Mouse (Mus musculus): ENCODE results near the gene Tecpr2. TPM values are rescaled to one million over a fixed set of nuclear protein-coding genes. Genes with fewer than 3 reads are reported as not detected.

Tecpr2 gene
- 3.4 TPM for polyA plus RNA-seq (2017; shearing (Covaris generic))

DNA sequence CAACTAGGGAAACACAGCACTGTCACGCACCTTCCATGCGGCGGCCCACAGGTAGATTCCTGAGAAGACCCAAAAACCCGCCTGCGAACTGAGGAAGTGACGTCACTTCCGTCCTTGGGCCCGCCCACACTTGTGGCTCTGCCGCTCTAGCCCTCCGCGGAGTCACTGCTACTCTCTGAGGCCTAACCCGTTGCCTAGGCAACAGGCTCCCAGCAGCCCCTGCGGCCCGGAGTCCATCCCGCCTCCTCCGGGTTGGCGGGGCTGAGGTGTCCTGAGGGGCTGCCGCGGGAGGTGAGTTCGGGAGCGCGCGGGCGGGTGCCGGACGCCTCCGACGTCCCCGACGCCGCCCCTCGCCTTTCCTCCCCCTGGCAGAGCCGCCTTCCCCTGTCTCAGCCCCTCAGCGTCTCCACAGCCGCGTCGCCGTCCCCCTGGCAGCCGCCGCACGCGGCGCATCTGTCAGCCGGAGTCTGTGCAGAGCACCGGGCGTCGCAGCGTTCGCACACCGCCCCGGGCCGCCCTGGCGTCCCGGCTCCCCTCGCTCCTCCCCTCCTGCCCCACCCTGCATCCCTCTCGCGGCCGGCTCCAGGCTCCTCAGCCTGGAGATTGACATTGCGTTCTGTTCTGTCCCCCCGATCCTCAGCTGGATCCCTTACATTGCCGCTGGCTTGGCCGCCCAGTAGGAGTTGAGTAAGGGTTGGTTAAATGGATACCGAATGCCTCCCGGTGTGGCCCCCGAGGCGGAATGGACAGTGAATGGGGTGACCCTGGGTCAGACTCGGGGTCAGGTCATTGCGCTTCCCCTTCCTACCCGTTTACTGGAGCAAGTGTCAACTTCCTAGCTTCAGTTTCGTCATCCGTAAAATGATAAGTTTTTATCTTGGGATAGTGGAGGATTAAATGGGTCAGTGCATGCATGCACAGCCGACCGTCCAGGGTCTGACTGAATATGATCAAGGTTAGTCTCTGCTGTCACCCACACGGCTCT lies at the start of gene Tecpr2, which contains the start of gene Cinp:
Tecpr2 (plus strand) TSS at position 229 of the 985 bp plus-strand sequence.
Cinp (minus strand) TSS at position 110 of the 985 bp plus-strand sequence.

DNA sequence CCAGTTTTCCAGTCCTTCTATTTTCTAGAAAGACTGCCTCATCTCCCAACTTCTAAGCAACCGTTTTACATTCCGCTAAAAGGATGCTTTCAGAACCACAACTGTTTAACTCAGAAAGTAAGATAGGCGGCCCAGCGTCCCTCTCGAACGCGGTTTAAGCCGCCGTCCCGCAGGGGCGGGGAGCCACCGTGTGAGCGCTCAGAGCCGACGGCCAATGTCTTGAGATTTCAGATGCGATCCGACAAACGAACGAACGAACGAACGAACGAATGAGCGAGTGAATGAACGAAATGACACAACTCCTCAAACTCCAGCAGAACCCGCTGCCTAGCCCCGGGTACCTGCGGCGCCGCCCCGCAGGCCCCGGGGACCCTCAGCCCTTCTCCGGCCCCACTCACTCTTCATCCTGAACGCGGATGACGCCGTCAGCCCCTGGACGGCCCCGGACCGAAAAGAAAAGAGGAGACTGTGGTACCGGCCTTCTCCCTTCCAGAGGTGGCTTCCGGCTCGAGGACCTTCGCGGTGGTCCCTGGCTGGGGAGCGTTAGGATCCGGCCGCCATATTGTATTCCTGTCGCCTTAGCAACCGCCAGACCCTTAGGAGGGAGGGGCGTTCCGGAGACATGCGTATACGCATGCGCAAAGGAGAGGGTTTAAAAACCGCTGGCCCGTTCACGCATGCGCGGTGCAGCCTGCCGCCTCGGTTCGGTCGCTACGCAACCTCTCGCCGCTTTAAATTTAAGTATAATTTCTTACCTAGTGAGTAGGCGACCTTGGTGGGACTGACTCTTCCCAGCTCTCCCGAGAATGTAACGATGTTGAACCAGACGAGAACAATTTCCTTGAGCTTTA lies 48.5 kb upstream of the Tecpr2 start, which contains the start of gene Mok:
Mok (minus strand) TSS at position 592 of the 851 bp plus-strand sequence.

DNA sequence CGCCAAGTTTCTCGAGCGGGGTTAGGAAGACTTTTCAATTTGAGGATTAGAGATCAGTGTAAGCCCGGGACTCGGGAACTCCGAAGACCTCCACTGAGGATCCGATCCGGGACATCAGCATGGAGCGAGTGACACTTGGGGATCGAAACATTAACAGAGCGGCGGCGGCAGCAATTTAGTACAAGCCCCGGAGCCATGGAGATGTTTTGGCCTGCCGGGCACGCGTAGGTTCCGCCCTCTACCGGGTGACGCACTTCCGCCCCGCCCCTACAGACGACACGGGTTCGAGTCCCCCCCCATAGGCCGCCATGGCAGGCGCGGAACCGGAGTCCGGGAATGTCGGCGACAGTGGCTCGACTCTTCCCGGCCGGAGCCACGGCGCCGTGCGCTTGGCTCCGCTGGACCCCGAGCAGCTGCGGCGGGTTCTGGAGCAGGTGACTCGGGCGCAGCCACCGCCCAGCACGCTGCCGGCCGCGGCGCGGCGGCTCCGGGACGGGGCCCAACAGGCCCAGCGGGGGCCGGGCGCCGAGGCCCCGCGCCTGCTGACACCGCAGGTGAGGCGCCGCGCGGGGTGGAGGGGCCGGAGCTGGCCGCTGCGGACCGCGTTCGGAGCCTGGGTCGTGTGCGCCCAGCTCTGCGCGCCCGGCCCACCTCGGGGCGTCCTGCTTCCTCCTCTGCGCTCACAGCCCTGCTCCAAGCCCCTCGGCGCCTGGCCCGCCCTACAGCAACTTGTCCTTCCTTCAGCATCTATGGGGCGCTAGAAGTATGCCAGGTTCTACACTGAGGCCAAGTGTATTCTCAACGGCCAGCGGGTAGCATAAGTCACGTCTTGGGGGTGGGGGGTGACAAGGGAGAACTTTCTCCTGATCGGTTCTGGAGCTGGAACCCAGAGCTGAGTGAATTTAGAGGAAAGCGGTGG lies 38.8 kb upstream of the Tecpr2 start, which contains the start of gene Zfp839:
Zfp839 (plus strand) TSS at position 244 of the 919 bp plus-strand sequence.

DNA sequence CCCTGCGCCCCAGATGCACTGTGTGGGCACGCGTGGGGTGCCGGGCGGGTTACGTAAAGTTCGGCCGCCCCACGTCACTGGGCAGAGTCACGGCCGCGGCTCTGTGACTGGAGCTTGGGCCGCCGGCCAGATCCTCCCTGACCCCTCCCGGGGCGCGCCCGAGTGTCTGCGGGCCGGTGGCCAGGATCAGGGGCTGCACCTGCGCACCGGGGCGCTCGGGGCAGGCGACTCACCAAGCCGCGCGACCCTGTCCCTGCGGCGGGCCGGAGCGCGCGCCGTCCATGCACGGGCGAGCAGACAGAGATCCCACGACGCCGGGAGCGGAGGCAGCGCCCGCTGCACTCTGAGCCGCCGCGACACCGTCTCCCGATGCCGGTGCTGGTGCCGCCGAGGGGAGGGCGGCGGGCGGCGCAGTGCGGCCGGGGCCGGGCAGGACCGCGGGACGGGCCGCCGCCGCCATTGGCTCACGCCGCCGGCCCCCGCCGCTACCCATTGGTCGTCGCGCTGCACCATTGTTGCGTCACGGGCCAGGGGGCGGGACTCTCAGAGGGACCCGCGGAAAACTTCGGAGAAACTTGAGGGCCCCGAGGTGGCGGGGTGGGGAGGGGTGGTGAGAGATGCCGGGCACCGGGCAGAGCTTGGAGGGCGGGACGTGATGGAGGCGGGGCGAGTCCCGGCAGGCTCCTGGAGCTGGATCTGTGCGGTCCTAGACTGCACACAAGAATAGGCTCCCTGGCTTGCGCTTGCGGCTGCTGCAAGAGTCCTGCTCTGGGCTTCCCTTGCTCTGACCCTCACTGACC lies 89.7 kb downstream of the Tecpr2 start, which contains the start of gene Ankrd9:
Ankrd9 (minus strand) TSS at position 434 of the 800 bp plus-strand sequence.

Other genes with a start within 250 kb of the Tecpr2 start
- not detected for gene 1700001K19Rik, start 206.6 kb upstream of the Tecpr2 start, polyA plus RNA-seq (2017; shearing (Covaris generic))
- gene Hsp90aa1, start 186.5 kb upstream of the Tecpr2 start, polyA plus RNA-seq (2017; shearing (Covaris generic)) = 817 TPM
- gene Wdr20, start 151.3 kb upstream of the Tecpr2 start, polyA plus RNA-seq (2017; shearing (Covaris generic)) = 71.0 TPM
- gene Mok, start 48.3 kb upstream of the Tecpr2 start, polyA plus RNA-seq (2017; shearing (Covaris generic)) = not detected
- gene Zfp839, start 39.0 kb upstream of the Tecpr2 start, polyA plus RNA-seq (2017; shearing (Covaris generic)) = 9.0 TPM
- 20.0 TPM for gene Cinp, start 119 bp upstream of the Tecpr2 start, polyA plus RNA-seq (2017; shearing (Covaris generic))
- 3.7 TPM for gene Ankrd9, start 89.8 kb downstream of the Tecpr2 start, polyA plus RNA-seq (2017; shearing (Covaris generic))
- gene Rcor1, start 150.1 kb downstream of the Tecpr2 start, polyA plus RNA-seq (2017; shearing (Covaris generic)) = 47.7 TPM